Mouse (Mus musculus) neural tube, embryonic 13.5 days (tissue): ENCODE data around the gene Dkk2. TPM values are rescaled to one million over a fixed set of nuclear protein-coding genes. Genes with fewer than 3 reads are reported as not detected.
"Not testable (repeated sequence)": the region's sequence is repeated elsewhere in the genome, so short reads cannot be mapped to it uniquely, and the experiment has no call there.

Experiments used
- ATAC-seq: fragments of 200-750 bp; cut with Nextera tagmentation; 2 replicates; pipeline ENCODE4 v1.8.0; 2017; ENCODE audit warnings: low read depth, mild to moderate bottlenecking, moderate TSS enrichment, moderate library complexity
- H3K27ac ChIP-seq: fragments of 300-500 bp; sonication (generic); replicated peaks from 2 replicates; pipeline ENCODE4 v1.5.1; 2015; ENCODE audit warnings: moderate library complexity, mild to moderate bottlenecking, inconsistent platforms
- H3K27me3 ChIP-seq: fragments of 300-500 bp; sonication (generic); 2 replicates; pipeline ENCODE4 v1.6.1; 2015; ENCODE audit warnings: mild to moderate bottlenecking, inconsistent platforms
- H3K36me3 ChIP-seq: fragments of 300-500 bp; sonication (generic); 2 replicates; pipeline ENCODE4 v1.6.1; 2015; ENCODE audit warnings: mild to moderate bottlenecking, inconsistent platforms
- H3K4me1 ChIP-seq: fragments of 300-500 bp; sonication (generic); replicated peaks from 2 replicates; pipeline ENCODE4 v1.6.1; 2015; ENCODE audit warnings: inconsistent platforms
- H3K4me2 ChIP-seq: fragments of 300-500 bp; sonication (generic); 2 replicates; pipeline ENCODE4 v1.6.1; 2015; ENCODE audit warnings: inconsistent platforms, mild to moderate bottlenecking, moderate library complexity
- H3K4me3 ChIP-seq: fragments of 300-500 bp; sonication (generic); 2 replicates; pipeline ENCODE4 v1.5.1; 2015; ENCODE audit warnings: mild to moderate bottlenecking, inconsistent platforms
- H3K9ac ChIP-seq: fragments of 300-500 bp; sonication (generic); 2 replicates; pipeline ENCODE4 v1.6.1; 2015; ENCODE audit warnings: moderate library complexity, mild to moderate bottlenecking, inconsistent platforms
- H3K9me3 ChIP-seq: fragments of 300-500 bp; sonication (generic); 2 replicates; pipeline ENCODE4 v1.6.1; 2016; ENCODE audit warnings: inconsistent platforms
- WGBS: fragments of 180-500 bp; shearing (Covaris S2); methylation state at CpG from one replicate; pipeline ENCODE4 v1.1.7; 2015; 5-methylcytosine and 5-hydroxymethylcytosine counted together
- polyA plus RNA-seq: library from polyadenylated mRNA; unstranded; fragments of >200 nt; fragmentation: Nextera tagmentation; extraction: Ambion mirVana; gene quantifications from 2 replicates; pipeline ENCODE4 v1.2.1, GENCODE M21; 2015

Gene Dkk2
- polyA plus RNA-seq, result 3.0 and 4.4 TPM in 2 replicates

GRCm38 (mm10) chr3:132085112-132085822 lies at the start of gene Dkk2:
Dkk2 (plus strand) TSS chr3:132085292.
- H3K4me3 ChIP-seq, result peak within 1 kb of the TSS; percentile 47
- peak within 1 kb of the TSS; percentile 62 for H3K9ac ChIP-seq
- ATAC-seq, result peak; percentile 71
- H3K9me3 ChIP-seq, result no peaks in the 10 kb centered on the region
- H3K27ac ChIP-seq, result no peak within 1 kb of the TSS
- H3K36me3 ChIP-seq, result no peaks in the 10 kb centered on the region
- H3K27me3 ChIP-seq, result peaks cover 37% of the 10 kb centered on the region
- WGBS, result under 1% methylated on average over 33 of the region's 33 CpGs
- peaks cover 44% of the 10 kb centered on the region for H3K4me1 ChIP-seq
- H3K4me2 ChIP-seq, result peak within 1 kb of the TSS; percentile 96

DNA sequence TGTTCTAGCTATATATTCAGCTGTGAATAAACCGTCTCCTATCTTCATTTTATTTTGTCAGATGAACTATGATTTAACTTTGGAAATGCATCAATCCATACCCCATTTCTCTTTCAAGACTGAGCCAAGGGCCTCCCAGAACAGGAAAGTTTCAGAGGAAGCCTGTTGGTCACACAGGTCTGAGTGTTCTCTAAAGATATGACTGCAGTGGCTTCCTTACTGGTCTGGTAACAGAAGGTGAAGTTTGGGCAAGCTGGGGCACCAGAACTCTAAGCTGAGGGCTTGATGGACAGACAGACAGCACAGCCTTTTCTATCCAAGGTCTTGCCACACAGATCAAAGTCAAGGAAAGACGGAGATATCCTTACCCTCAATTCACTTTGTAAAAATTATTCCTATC lies 48.4 kb upstream of the Dkk2 start:
- WGBS, result 92% methylated on average over 2 of the region's 2 CpGs
- Histone ChIP-seq H3K4me2 (no peak overlapping the region), H3K4me1 (peaks cover 4% of the 10 kb centered on the region; the same call in 1 of the 2 replicates), H3K4me3 (no peak overlapping the region), H3K27me3 (no peaks in the 10 kb centered on the region), H3K9ac (no peak overlapping the region), H3K27ac (no peak overlapping the region), H3K9me3 (no peaks in the 10 kb centered on the region), H3K36me3 (no peaks in the 10 kb centered on the region)
- no peak for ATAC-seq

DNA sequence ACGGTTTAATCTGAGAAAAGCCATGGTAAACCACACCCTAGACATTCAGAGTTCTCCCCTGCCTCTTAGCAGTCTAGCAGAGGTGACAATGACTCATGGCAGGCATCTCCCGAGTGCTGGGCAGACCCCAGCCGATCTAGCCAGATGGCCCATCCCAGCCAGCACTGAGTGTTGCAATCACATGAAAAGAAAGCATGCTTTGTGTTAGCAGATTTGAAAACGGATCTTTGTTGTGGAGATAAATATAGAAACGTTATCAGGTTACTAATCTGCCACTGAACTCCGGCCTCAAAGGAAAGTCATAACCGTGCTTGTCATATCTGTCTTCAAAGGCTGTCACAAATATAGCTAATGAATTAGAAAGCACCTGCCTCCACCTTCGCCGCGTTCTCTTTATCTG lies 47.4 kb upstream of the Dkk2 start:
- Histone ChIP-seq H3K9me3 (no peaks in the 10 kb centered on the region), H3K4me2 (no peak overlapping the region), H3K27ac (no peak overlapping the region), H3K27me3 (no peaks in the 10 kb centered on the region), H3K4me3 (no peak overlapping the region), H3K36me3 (no peaks in the 10 kb centered on the region), H3K4me1 (peaks cover 4% of the 10 kb centered on the region; the same call in 1 of the 2 replicates), H3K9ac (no peak overlapping the region)
- ATAC-seq, result no peak
- WGBS, result 65% methylated on average over 10 of the region's 10 CpGs

GRCm38 (mm10) chr3:132040066-132040465 lies 45.0 kb upstream of the Dkk2 start:
- no peak overlapping the region for H3K9ac ChIP-seq
- no peak overlapping the region for H3K4me3 ChIP-seq
- H3K4me1 ChIP-seq, result no peaks in the 10 kb centered on the region; the same call in 1 of the 2 replicates
- no peak overlapping the region for H3K27ac ChIP-seq
- no peaks in the 10 kb centered on the region for H3K36me3 ChIP-seq
- ATAC-seq, result no peak
- H3K4me2 ChIP-seq, result no peak overlapping the region
- H3K9me3 ChIP-seq, result no peaks in the 10 kb centered on the region
- 81% methylated on average over 3 of the region's 3 CpGs for WGBS
- H3K27me3 ChIP-seq, result no peaks in the 10 kb centered on the region

DNA sequence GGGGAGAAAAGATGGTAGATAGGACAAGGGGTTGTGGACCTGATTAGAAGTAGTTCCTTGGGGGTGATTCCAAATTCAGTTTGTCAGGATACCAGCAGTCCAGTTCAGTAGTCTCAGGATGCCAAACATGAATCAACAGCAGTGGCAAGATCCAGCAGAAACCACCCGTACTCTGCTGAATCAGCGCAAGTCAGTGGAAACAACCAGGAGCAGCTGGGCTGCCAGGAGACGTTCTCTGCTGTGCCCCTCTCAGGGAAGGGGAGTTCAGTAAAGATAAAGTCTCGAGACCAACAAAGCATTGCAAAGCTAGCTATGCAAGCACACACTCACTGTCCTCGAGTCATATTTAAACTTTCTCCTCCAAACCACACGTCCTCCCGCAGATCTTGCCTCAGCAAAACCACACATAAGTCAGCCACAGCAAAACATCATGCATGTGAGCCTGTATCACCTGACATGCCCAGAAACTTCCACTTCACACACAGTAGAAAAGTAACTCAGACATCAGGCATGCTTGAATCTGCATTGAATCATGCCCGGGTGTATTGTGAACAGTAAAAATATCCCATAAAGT lies 34.1 kb upstream of the Dkk2 start:
- ATAC-seq, result no peak
- Histone ChIP-seq H3K4me2 (no peak overlapping the region), H3K9ac (no peak overlapping the region), H3K36me3 (no peaks in the 10 kb centered on the region), H3K4me3 (no peak overlapping the region), H3K9me3 (no peaks in the 10 kb centered on the region), H3K27me3 (no peaks in the 10 kb centered on the region), H3K27ac (no peak overlapping the region), H3K4me1 (no peaks in the 10 kb centered on the region)
- WGBS, result 89% methylated on average over 8 of the region's 8 CpGs

DNA sequence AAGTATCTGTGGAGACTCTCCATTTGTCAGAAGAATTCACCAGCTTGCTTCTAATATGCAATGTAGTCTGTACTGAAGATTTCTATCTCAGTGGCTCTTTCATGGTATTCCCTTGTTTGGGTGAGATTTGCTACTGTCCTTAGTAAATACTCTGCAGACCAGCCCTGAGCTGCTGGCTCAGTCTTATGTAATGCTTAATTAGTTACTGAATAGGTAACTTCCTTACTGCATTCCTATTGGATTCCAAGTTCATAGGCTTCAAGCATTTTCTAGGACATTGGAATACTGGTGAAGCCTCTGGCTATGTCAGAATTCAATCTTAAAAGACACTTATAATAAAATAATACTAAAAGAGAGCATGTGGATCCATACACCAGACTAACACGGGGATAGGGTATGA lies 22.3 kb upstream of the Dkk2 start:
- not testable (repeated sequence) for H3K9me3 ChIP-seq, H3K27ac ChIP-seq, H3K4me2 ChIP-seq, H3K4me1 ChIP-seq, H3K4me3 ChIP-seq, H3K36me3 ChIP-seq, ATAC-seq, H3K9ac ChIP-seq, H3K27me3 ChIP-seq
- WGBS, result 80% methylated on average over 1 of the region's 1 CpGs

GRCm38 (mm10) chr3:132063374-132063773 lies 21.7 kb upstream of the Dkk2 start:
- Histone ChIP-seq H3K27me3 (no peaks in the 10 kb centered on the region), H3K4me2 (no peak overlapping the region), H3K9me3 (no peaks in the 10 kb centered on the region), H3K4me3 (no peak overlapping the region), H3K36me3 (no peaks in the 10 kb centered on the region), H3K9ac (no peak overlapping the region), H3K27ac (no peak overlapping the region), H3K4me1 (no peaks in the 10 kb centered on the region)
- WGBS, result 99% methylated on average over 3 of the region's 3 CpGs
- no peak for ATAC-seq

DNA sequence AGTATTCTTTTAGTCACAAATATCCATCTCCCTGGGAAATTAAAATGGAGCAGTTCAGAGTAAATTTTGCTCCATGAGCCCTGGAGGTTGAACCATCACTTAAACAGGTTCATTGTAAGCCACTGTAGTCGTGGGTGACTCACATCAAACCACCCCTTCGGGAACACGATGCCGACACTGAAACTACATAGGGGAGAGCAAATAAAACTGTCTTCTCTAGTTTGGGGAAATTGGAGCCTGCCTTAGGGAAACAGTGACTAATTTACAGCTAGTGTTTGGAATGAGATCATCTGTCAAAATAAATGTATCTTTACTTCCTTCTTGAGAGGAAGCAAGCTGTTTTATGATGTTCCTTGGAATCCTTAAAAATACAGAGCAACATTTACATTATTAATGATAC lies 21.1 kb upstream of the Dkk2 start:
- H3K4me1 ChIP-seq, result no peaks in the 10 kb centered on the region
- H3K4me2 ChIP-seq, result no peak overlapping the region
- no peaks in the 10 kb centered on the region for H3K9me3 ChIP-seq
- H3K36me3 ChIP-seq, result no peaks in the 10 kb centered on the region
- no peaks in the 10 kb centered on the region for H3K27me3 ChIP-seq
- no peak for ATAC-seq
- 18% methylated on average over 4 of the region's 4 CpGs for WGBS
- no peak overlapping the region for H3K4me3 ChIP-seq
- H3K9ac ChIP-seq, result no peak overlapping the region
- H3K27ac ChIP-seq, result no peak overlapping the region

GRCm38 (mm10) chr3:132064920-132065319 lies 20.2 kb upstream of the Dkk2 start:
- no peak for ATAC-seq

DNA sequence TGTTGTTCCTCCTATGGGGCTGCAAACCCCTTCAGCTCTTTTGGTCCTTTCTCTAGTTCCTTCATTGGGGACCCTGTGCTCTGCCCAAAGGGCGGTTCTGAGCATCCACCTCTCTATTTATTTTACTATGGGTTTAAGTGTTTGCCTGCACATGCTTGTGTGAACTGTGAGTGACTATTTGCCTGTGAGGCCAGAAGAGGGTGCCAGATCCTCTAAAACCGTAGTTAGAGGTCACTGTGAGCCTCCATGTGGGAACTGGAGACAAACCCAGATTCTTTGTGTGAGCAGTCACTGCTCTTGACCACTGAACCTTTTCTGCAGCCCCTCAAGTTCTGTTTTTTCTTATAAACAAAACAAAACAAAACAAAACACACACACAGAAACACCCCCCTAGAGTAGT lies 14.1 kb upstream of the Dkk2 start:
- Histone ChIP-seq H3K9me3 (no peaks in the 10 kb centered on the region), H3K4me1 (no peaks in the 10 kb centered on the region), H3K36me3 (no peaks in the 10 kb centered on the region), H3K9ac (no peak overlapping the region), H3K27ac (no peak overlapping the region), H3K4me3 (no peak overlapping the region), H3K4me2 (no peak overlapping the region), H3K27me3 (no peaks in the 10 kb centered on the region)
- 56% methylated on average over 2 of the region's 2 CpGs for WGBS
- ATAC-seq, result no peak

More at GRCm38 (mm10) chr3:132064920-132065319, 20.2 kb upstream of the Dkk2 start:
- H3K9me3 ChIP-seq, result no peaks in the 10 kb centered on the region
- H3K36me3 ChIP-seq, result no peaks in the 10 kb centered on the region
- H3K9ac ChIP-seq, result no peak overlapping the region
- H3K4me3 ChIP-seq, result no peak overlapping the region
- no peaks in the 10 kb centered on the region for H3K4me1 ChIP-seq
- 89% methylated on average over 1 of the region's 1 CpGs for WGBS
- H3K27ac ChIP-seq, result no peak overlapping the region
- no peaks in the 10 kb centered on the region for H3K27me3 ChIP-seq
- H3K4me2 ChIP-seq, result no peak overlapping the region

GRCm38 (mm10) chr3:132084018-132084417 lies 1.1 kb upstream of the Dkk2 start:
- Histone ChIP-seq H3K9ac (peak overlapping the region; percentile 43; the same call in 1 of the 2 replicates), H3K4me3 (peak overlapping the region; percentile 47), H3K4me1 (peaks cover 44% of the 10 kb centered on the region), H3K27me3 (peaks cover 37% of the 10 kb centered on the region), H3K36me3 (no peaks in the 10 kb centered on the region), H3K27ac (no peak overlapping the region), H3K4me2 (peak overlapping the region; percentile 96), H3K9me3 (no peaks in the 10 kb centered on the region)
- peak; percentile 55 for ATAC-seq
- WGBS, result 6% methylated on average over 13 of the region's 13 CpGs

GRCm38 (mm10) chr3:132084680-132085079 lies 412 bp upstream of the Dkk2 start:
- Histone ChIP-seq H3K27me3 (peaks cover 37% of the 10 kb centered on the region), H3K9ac (peak overlapping the region; percentile 62), H3K4me3 (peak overlapping the region; percentile 47), H3K36me3 (no peaks in the 10 kb centered on the region), H3K4me2 (peak overlapping the region; percentile 96), H3K4me1 (peaks cover 44% of the 10 kb centered on the region), H3K27ac (no peak overlapping the region), H3K9me3 (no peaks in the 10 kb centered on the region)
- 2% methylated on average over 8 of the region's 8 CpGs for WGBS
- ATAC-seq, result peak; percentile 38
